Mouse (Mus musculus) lung, embryonic 15.5 days (tissue): ENCODE data around the gene H13. TPM values are rescaled to one million over a fixed set of nuclear protein-coding genes. Genes with fewer than 3 reads are reported as not detected.

Experiments
- ATAC-seq: fragments of 200-750 bp; cut with Nextera tagmentation; 2 replicates; pipeline ENCODE4 v1.8.0; 2017; ENCODE audit warnings: moderate number of reproducible peaks, borderline replicate concordance; ENCODE audit not compliant: low FRiP score, low TSS enrichment; ENCODE audit errors: extremely low read depth
- H3K27ac ChIP-seq: fragments of 300-500 bp; sonication (generic); 2 replicates; pipeline ENCODE4 v1.5.1; 2015; ENCODE audit warnings: moderate library complexity, mild to moderate bottlenecking, inconsistent platforms
- H3K27me3 ChIP-seq: fragments of 300-500 bp; sonication (generic); 2 replicates; pipeline ENCODE4 v1.6.1; 2015; ENCODE audit warnings: inconsistent platforms
- H3K36me3 ChIP-seq: fragments of 300-500 bp; sonication (generic); 2 replicates; pipeline ENCODE4 v1.6.1; 2015; ENCODE audit warnings: inconsistent platforms
- H3K4me1 ChIP-seq: fragments of 300-500 bp; sonication (generic); 2 replicates; pipeline ENCODE4 v1.6.1; 2015; ENCODE audit warnings: inconsistent platforms
- H3K4me2 ChIP-seq: fragments of 300-500 bp; sonication (generic); 2 replicates; pipeline ENCODE4 v1.6.1; 2015; ENCODE audit warnings: inconsistent platforms, mild to moderate bottlenecking, moderate library complexity
- H3K4me3 ChIP-seq: fragments of 300-500 bp; sonication (generic); 2 replicates; pipeline ENCODE4 v1.5.1; 2015; ENCODE audit warnings: mild to moderate bottlenecking, inconsistent platforms
- H3K9ac ChIP-seq: fragments of 300-500 bp; sonication (generic); 2 replicates; pipeline ENCODE4 v1.6.1; 2015; ENCODE audit warnings: inconsistent platforms
- H3K9me3 ChIP-seq: fragments of 300-500 bp; sonication (generic); 2 replicates; pipeline ENCODE4 v1.6.1; 2016; ENCODE audit warnings: inconsistent platforms
- WGBS: fragments of 180-500 bp; shearing (Covaris S2); methylation state at CpG from one replicate; pipeline ENCODE4 v1.1.7; 2015; 5-methylcytosine and 5-hydroxymethylcytosine counted together
- polyA plus RNA-seq: library from polyadenylated mRNA; unstranded; fragments of >200 nt; fragmentation: Nextera tagmentation; extraction: Ambion mirVana; gene quantifications from 2 replicates; pipeline ENCODE4 v1.2.1, GENCODE M21; 2015

Gene H13
- polyA plus RNA-seq, 1 experiment from 2014 or later = 104 TPM

- 1% methylated on average over 46 of the region's 46 CpGs for WGBS
- peak overlapping the region; percentile 96 for H3K9ac ChIP-seq
- H3K27me3 ChIP-seq = peaks cover 2% of the 10 kb centered on the region; the same call in 1 of the 2 replicates
- peak overlapping the region; percentile 92 for H3K27ac ChIP-seq
- peaks cover 37% of the 10 kb centered on the region for H3K4me1 ChIP-seq
- H3K9me3 ChIP-seq = no peaks in the 10 kb centered on the region
- peak overlapping the region; percentile 94 for H3K4me3 ChIP-seq
- peak overlapping the region; percentile 80 for H3K4me2 ChIP-seq
- peaks cover 11% of the 10 kb centered on the region for H3K36me3 ChIP-seq
- peak; percentile 66 for ATAC-seq
Observed at GRCm38 (mm10) chr2:152669639-152670484, 601 bp downstream of the H13 start.

DNA sequence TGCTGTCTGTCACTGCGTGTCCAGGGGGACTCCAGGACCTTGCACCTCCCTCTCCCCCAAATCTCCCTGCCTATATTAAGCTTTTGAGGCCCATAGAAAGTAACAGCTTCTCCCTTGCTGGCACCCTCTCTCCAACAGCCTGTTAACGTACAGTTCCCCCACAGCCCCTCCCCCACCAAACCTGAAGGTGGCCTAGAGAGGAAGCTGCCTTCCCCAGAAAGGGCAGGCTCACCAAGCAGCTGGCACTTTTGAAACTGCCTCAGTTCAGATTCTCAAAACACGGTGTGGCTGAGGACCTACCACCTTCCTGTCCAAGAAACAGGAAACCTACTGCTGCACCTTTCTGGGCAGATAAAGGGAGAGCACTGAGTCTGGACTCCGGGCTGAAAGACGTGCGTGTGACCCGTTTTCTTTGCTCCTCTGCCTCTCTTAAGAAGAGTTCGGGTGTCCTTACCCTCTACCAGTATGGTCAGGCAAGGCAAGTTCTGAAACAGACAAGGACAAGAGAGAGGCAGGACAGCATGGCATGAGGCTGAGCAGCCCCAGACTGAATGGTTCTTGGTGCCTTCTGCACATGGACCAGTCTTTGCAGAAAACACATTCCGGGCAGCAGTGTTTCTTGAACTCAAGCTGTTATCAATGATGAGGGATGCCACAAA is 1.9 kb downstream of the H13 start:
- peak overlapping the region; percentile 80 for H3K4me2 ChIP-seq
- ATAC-seq = no peak; the same call in 1 of the 2 replicates
- peak overlapping the region; percentile 94 for H3K4me3 ChIP-seq
- WGBS = 30% methylated on average over 9 of the region's 9 CpGs
- peaks cover 23% of the 10 kb centered on the region for H3K36me3 ChIP-seq
- no peaks in the 10 kb centered on the region for H3K9me3 ChIP-seq
- H3K9ac ChIP-seq = peak overlapping the region; percentile 96
- no peaks in the 10 kb centered on the region for H3K27me3 ChIP-seq
- H3K27ac ChIP-seq = peak overlapping the region; percentile 8; the same call in 1 of the 2 replicates
- H3K4me1 ChIP-seq = peaks cover 37% of the 10 kb centered on the region

DNA sequence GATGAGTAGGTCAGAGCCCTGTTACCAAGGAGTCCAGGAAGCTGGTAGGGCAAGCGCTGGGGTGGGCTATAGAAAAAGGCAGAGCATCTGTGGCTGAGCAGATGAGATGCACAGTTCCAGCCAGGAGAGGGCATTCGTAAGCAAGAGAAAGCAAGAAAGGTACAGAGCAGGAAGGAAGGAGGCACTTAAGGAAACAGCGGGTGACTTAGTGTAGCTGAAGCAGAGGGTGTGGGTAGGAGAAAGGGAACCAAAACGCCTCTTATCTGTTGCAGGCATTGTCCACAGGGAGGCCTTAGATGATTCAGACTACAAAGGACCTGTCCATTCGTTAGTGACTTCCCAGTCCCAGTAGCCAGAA is 2.4 kb downstream of the H13 start:
- peak overlapping the region; percentile 94 for H3K4me3 ChIP-seq
- no peak overlapping the region for H3K9ac ChIP-seq
- no peaks in the 10 kb centered on the region for H3K9me3 ChIP-seq
- H3K4me1 ChIP-seq = peaks cover 37% of the 10 kb centered on the region
- H3K4me2 ChIP-seq = peak overlapping the region; percentile 80
- H3K36me3 ChIP-seq = peaks cover 27% of the 10 kb centered on the region
- H3K27ac ChIP-seq = peak overlapping the region; percentile 21; the same call in 1 of the 2 replicates
- 0 out of 2 replicates have a peak, but pooled peaks have one; percentile 11 for ATAC-seq
- WGBS = 18% methylated on average over 5 of the region's 5 CpGs
- no peaks in the 10 kb centered on the region for H3K27me3 ChIP-seq

DNA sequence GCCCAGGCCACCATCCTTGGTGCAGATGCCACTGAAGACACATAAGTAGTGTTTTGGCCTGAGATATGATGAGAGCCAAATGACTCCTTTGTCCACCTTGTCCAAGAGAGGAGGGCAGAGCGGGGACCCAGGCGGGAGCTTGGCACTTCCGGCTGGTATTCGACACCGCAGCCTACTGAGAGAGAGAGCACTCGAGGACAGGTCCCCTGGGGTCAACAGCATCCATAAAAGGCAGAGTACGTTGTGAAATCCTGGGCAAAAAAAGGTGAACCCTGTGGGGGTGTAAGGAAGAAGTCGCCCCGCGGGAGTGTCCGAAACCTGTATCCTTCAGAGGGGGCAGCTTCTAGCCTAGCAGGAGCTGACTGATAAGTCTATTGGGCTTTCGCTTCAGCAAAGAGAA is 2.9 kb downstream of the H13 start:
- Histone ChIP-seq H3K4me1 (peaks cover 37% of the 10 kb centered on the region), H3K27me3 (no peaks in the 10 kb centered on the region), H3K36me3 (peaks cover 32% of the 10 kb centered on the region), H3K9ac (no peak overlapping the region), H3K9me3 (no peaks in the 10 kb centered on the region), H3K27ac (peak overlapping the region; percentile 21; the same call in 1 of the 2 replicates), H3K4me3 (peak overlapping the region; percentile 15; the same call in 1 of the 2 replicates), H3K4me2 (peak overlapping the region; percentile 80)
- WGBS = 76% methylated on average over 12 of the region's 12 CpGs
- no peak for ATAC-seq

- Histone ChIP-seq H3K27ac (no peak overlapping the region), H3K4me1 (peaks cover 34% of the 10 kb centered on the region), H3K36me3 (peaks cover 46% of the 10 kb centered on the region), H3K9me3 (no peaks in the 10 kb centered on the region), H3K27me3 (no peaks in the 10 kb centered on the region), H3K9ac (no peak overlapping the region), H3K4me3 (no peak overlapping the region), H3K4me2 (no peak overlapping the region)
- 64% methylated on average over 11 of the region's 11 CpGs for WGBS
- ATAC-seq = no peak
Observed at GRCm38 (mm10) chr2:152674148-152674547, 4.9 kb downstream of the H13 start.

- 83% methylated on average over 13 of the region's 13 CpGs for WGBS
- Histone ChIP-seq H3K27me3 (no peaks in the 10 kb centered on the region), H3K4me1 (peaks cover 31% of the 10 kb centered on the region), H3K9ac (no peak overlapping the region), H3K27ac (no peak overlapping the region), H3K4me2 (no peak overlapping the region), H3K36me3 (peaks cover 58% of the 10 kb centered on the region), H3K9me3 (no peaks in the 10 kb centered on the region), H3K4me3 (no peak overlapping the region)
- no peak for ATAC-seq
Observed at GRCm38 (mm10) chr2:152675252-152675791, 6.1 kb downstream of the H13 start.

DNA sequence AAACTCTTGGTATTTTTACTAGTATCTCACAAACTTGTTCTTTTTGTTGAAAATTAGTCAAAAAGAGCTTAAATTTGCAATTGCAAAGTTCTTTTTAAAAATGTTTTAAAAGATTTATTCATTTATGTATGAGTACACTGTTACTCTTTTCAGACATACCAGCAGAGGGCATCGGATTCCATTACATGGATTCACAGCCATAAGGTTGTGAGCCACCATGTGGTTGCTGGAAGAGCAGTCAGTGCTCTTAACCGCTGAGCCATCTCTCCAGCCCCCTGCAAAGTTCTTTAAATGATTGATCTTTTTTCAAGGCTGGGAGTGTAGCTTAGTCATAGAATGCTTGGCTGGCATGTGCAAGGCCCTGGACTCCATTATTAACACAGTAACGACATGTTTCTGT is 9.0 kb downstream of the H13 start:
- H3K4me1 ChIP-seq = peaks cover 5% of the 10 kb centered on the region; the same call in 1 of the 2 replicates
- WGBS = 57% methylated on average over 3 of the region's 3 CpGs
- no peak overlapping the region for H3K4me2 ChIP-seq
- no peak overlapping the region for H3K27ac ChIP-seq
- no peak; the same call in 1 of the 2 replicates for ATAC-seq
- no peaks in the 10 kb centered on the region for H3K27me3 ChIP-seq
- H3K9ac ChIP-seq = no peak overlapping the region
- no peaks in the 10 kb centered on the region for H3K9me3 ChIP-seq
- H3K36me3 ChIP-seq = peaks cover 81% of the 10 kb centered on the region
- H3K4me3 ChIP-seq = no peak overlapping the region

- Histone ChIP-seq H3K27ac (no peak overlapping the region), H3K4me3 (no peak overlapping the region), H3K36me3 (peaks cover 86% of the 10 kb centered on the region), H3K4me2 (no peak overlapping the region), H3K27me3 (no peaks in the 10 kb centered on the region), H3K9ac (no peak overlapping the region), H3K4me1 (peaks cover 5% of the 10 kb centered on the region; the same call in 1 of the 2 replicates), H3K9me3 (no peaks in the 10 kb centered on the region)
- no peak for ATAC-seq
- WGBS = 89% methylated on average over 5 of the region's 5 CpGs
Observed at GRCm38 (mm10) chr2:152678925-152679324, 9.7 kb downstream of the H13 start.

DNA sequence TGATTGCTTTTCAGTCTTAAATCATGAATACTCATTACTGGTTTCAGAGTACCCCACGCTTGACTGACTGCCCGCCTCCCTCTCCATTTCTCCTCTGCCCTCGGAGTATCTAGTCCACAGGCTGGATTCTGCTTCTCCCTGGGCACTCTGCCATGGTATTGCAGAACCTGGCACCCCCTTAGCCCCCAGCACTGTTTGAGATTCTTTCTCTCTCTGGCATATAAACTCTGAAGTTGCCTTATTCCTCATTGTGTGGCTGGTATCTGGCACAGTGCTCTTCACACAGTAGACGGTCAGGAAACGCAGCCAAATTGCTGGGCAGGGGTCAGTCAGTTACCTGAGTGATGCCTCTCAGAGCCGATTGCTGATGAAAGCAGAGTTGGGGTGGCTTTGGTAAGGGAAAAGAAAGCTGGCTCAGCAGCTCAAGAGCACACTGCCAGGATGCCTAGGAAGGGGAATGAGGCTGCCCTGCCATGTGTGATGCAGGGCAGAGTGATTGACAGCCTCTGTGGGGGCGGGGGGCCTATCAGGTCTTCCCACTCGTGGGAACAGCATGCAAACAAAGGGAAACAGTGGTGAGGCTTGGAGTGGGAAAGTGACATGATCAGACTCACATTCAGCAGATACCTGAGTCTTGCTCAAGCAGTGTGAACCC is 10.6 kb downstream of the H13 start:
- WGBS = 86% methylated on average over 8 of the region's 8 CpGs
- Histone ChIP-seq H3K27me3 (no peaks in the 10 kb centered on the region), H3K36me3 (peaks cover 93% of the 10 kb centered on the region), H3K27ac (no peak overlapping the region), H3K9ac (no peak overlapping the region), H3K9me3 (no peaks in the 10 kb centered on the region), H3K4me2 (no peak overlapping the region), H3K4me1 (no peaks in the 10 kb centered on the region), H3K4me3 (no peak overlapping the region)
- no peak for ATAC-seq

- no peaks in the 10 kb centered on the region for H3K9me3 ChIP-seq
- H3K9ac ChIP-seq = no peak overlapping the region
- WGBS = 90% methylated on average over 5 of the region's 5 CpGs
- no peak for ATAC-seq
- no peak overlapping the region for H3K4me2 ChIP-seq
- no peaks in the 10 kb centered on the region for H3K27me3 ChIP-seq
- no peak overlapping the region for H3K4me3 ChIP-seq
- H3K36me3 ChIP-seq = peaks cover 98% of the 10 kb centered on the region
- peaks cover 5% of the 10 kb centered on the region; the same call in 1 of the 2 replicates for H3K4me1 ChIP-seq
- no peak overlapping the region for H3K27ac ChIP-seq
Observed at GRCm38 (mm10) chr2:152683086-152683485, 13.8 kb downstream of the H13 start.

DNA sequence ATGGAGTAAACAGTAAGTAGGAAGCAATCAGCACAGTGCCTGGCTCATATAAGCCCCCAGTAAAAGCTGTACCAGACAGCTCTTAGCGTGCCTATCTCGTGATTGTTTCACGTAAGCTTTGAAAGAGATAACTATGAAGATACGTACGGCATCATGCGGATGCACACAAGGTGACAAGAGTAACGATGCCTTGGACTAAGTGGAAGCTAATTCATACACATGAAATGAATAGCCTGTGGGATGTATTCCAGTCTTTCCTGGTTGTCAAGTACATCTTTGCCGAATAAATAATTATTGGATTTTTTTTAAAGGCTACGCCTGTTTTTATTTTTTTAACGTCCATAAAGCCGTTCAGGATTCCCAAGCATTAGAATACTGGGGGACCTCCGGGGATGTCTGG is 17.1 kb downstream of the H13 start:
- Histone ChIP-seq H3K4me1 (peaks cover 6% of the 10 kb centered on the region; the same call in 1 of the 2 replicates), H3K27me3 (no peaks in the 10 kb centered on the region), H3K36me3 (peaks cover 95% of the 10 kb centered on the region), H3K4me3 (peak overlapping the region; percentile 47), H3K9me3 (no peaks in the 10 kb centered on the region), H3K27ac (peak overlapping the region; percentile 51), H3K4me2 (peak overlapping the region; percentile 40), H3K9ac (peak overlapping the region; percentile 8)
- WGBS = 59% methylated on average over 12 of the region's 12 CpGs
- no peak for ATAC-seq
